Comparison of ENCODE assay signal across 10 mouse cellular contexts in the genomic region with DNA sequence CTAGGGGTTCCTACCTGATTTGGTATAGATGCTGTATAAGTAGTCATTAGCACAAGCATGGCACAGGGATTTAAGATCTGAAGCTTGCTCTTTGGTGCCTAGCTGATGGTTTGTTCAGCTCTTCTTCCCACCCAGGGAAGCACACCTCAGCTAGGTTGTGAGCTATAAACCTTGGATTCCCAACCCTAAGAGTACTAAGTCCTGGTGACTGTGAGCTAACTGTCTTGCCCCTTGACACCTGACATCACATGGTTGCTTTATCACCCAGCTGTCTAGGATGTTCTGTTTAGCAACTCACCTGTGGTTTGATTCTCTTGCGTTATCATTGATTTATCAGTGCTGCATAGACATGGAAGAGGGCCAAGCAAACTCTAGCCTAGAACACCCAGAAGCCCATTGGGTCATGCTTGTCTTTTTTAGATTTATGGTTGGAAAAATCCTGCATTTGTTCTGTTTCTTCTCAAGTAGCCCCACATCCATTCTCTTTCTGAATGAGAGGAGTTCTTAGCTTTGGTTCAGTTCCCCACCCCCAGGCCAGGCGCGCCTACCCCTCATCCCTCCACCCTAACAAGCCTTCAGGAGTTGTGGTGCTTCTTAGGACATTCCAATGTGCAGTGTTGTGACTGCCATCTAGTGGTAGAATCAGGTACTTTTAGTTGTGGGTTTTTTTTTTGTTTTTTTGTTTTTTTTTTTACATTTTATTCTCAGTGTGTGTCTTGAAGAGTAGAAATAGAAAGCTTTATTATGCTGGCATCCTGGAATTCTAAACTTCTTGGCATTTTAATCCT.
A peak's percentile ranks its signal among the peaks of the same experiment; 100 is the strongest.
DNase-seq lines count a peak whose midpoint lies in the region; TF ChIP-seq lines count a peak whose summit lies in the region.
"Had no signal": no experiment of that assay in that cellular context is flagged by ENCODE, and none has a peak within 500 bp of the region (broad histone marks: within the 10 kb centered on the region; RNA-seq: fewer than 3 reads in every experiment).

No protein-coding gene starts in this region.

- no peak overlapping the region for H3K4me3 ChIP-seq in kidney, adult 2 months (ENCODE audit: insufficient read depth, low read depth, low read length)
- H3K4me3 ChIP-seq: embryonic facial prominence, embryonic 13.5 days; liver, embryonic 15.5 days had no signal

- WGBS in kidney, adult 2 months = 29% methylated on average over 3 of the region's 3 CpGs

- H3K36me3 ChIP-seq in kidney, adult 2 months (ENCODE audit: control insufficient read depth, insufficient read depth, low read length) = no peaks in the 10 kb centered on the region
- H3K36me3 ChIP-seq: embryonic facial prominence, embryonic 13.5 days; liver, embryonic 15.5 days had no signal

- H3K4me1 ChIP-seq in kidney, adult 2 months (ENCODE audit: control insufficient read depth, insufficient read depth, low read length) = peaks cover 10% of the 10 kb centered on the region; the same call in 1 of the 2 replicates
- H3K4me1 ChIP-seq: liver, embryonic 15.5 days had no signal

- peak; percentile 45 for TF ChIP-seq CTCF in kidney, adult 2 months (conservative IDR thresholded peaks at IDR 0.05; ENCODE audit: insufficient read depth, insufficient read length, low read depth, low read length)

- no peak for TF ChIP-seq POLR2A in kidney, adult 2 months (IDR thresholded peaks at IDR 0.05; ENCODE audit: low read depth, low read length)

- H3K27ac ChIP-seq in kidney, adult 2 months (ENCODE audit: insufficient read depth, low read depth, low read length) = no peak overlapping the region
- H3K27ac ChIP-seq: embryonic facial prominence, embryonic 13.5 days; liver, embryonic 15.5 days had no signal

- peak; percentile 45 for DNase-seq in kidney, adult 2 months
- DNase-seq in kidney, adult 11 months = no peak
- DNase-seq in 3134 (ENCODE audit: extremely low read depth, insufficient read length, low spot score) = peak; percentile 32
- DNase-seq in ES-CJ7 (ENCODE audit: low read depth, low spot score) = peak; percentile 57
- DNase-seq in embryo, embryonic 9.5 days (ENCODE audit: extremely low spot score) = peak; percentile 35
- peak; percentile 33 for DNase-seq in lung, postnatal 10 days
- no peak for DNase-seq in yolk sac, embryonic 10.5 days (ENCODE audit: low spot score)
- no peak for DNase-seq in adrenal gland, postnatal 4 days (ENCODE audit: low spot score in 2 of 2)

- H3K27me3 ChIP-seq in kidney, adult 2 months (replicated peaks; ENCODE audit: control insufficient read depth, insufficient read depth, low read length) = no peaks in the 10 kb centered on the region
- H3K27me3 ChIP-seq: embryonic facial prominence, embryonic 13.5 days; liver, embryonic 15.5 days had no signal

Comparison
In these comparisons a context has a peak if more than half of its experiments do, and no peak if none do; other contexts are left out.
1. DNase-seq: peak in kidney, adult 2 months (single experiment), 3134 (single experiment), ES-CJ7 (single experiment), embryo, embryonic 9.5 days (single experiment) and lung, postnatal 10 days (single experiment); none in kidney, adult 11 months (single experiment), yolk sac, embryonic 10.5 days (single experiment) and adrenal gland, postnatal 4 days (0 of 2).